Mouse (Mus musculus): ENCODE measurements at regions not wholly inside any gene's neighbourhood (a gene's known extent, or its start where the extent isn't known, plus 50 kb on each side); places are given as distances from the start of the nearest gene placed in this dataset.

DNA sequence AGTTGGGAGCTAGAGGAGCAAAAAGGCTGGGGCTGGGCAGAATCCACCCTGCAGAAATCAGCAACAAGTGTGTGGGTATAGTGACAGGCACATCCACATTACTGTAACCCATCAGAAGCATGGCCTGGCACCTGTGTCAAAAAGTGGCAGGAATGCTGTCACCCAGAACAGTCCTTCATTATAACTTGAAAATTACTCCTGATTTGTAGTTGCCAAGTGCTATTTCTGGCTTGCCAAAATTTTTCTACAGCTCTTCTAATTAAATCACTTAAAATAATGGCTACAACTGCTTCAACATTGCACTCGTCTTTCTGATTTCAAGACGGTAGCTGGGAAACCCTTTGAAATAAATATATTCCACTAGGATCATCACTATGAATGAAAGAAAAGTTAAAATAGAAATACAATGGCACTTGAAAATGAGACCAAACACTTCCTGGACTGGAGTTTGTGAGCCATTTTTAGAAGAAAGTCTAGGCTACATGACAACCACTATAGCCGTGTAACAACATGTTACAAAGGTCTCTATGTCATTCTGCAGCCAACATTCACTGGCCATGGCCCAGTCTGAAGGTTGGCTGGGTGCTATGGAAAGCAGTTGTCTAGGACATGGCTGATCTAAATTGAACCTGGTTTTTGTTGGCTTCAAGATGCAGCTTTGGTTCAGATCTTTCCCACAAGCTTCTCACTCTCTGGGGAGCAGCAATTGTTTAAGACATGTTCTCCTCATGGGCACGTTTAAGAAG, 190.6 kb upstream of the Tapt1 start:
- ATAC-seq (ENCODE audit: low FRiP score, low TSS enrichment): no peak
- H3K27me3 ChIP-seq (ENCODE audit: insufficient read depth, low read length): no peaks in the 10 kb centered on the region
- H3K36me3 ChIP-seq (ENCODE audit: insufficient read depth, low read length): no peaks in the 10 kb centered on the region
- no peaks in the 10 kb centered on the region for H3K9me3 ChIP-seq (ENCODE audit: low read length)
- no peak overlapping the region for H3K4me3 ChIP-seq (ENCODE audit: low read length)
- WGBS: 87% methylated on average over 4 of the region's 4 CpGs
- no peak overlapping the region for H3K4me2 ChIP-seq (replicated peaks; ENCODE audit: low read depth, low read length)
- no peak overlapping the region for H3K27ac ChIP-seq (ENCODE audit: low read length)
- H3K4me1 ChIP-seq (ENCODE audit: insufficient read depth, low read length): no peaks in the 10 kb centered on the region
- no peak overlapping the region for H3K9ac ChIP-seq (replicated peaks; ENCODE audit: low read length)

DNA sequence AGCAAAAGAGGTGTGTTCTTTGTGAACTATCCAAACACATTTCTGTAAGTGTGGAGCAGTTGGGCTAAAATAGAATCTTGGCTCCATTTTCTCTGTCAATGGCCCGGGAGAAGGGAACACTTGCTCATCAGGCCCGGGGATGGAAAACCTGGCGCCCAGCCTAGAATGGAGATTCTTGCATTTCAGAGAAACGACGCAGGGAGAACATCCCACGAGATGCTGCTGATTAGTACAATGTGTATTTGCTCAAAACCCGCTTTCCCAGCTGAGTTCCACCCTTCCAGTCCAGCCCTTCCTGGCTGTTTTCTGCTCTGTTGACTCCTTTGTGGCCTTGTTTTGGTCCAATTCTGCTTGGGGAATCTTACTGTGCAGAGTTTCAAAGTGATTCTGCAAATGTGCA, 188.0 kb upstream of the Tapt1 start:
- Histone ChIP-seq H3K27me3 (ENCODE audit: insufficient read depth, low read length) (no peaks in the 10 kb centered on the region), H3K4me3 (ENCODE audit: low read length) (no peak overlapping the region), H3K27ac (ENCODE audit: low read length) (no peak overlapping the region; the same call in 1 of the 2 replicates), H3K36me3 (ENCODE audit: insufficient read depth, low read length) (no peaks in the 10 kb centered on the region), H3K4me2 (replicated peaks; ENCODE audit: low read depth, low read length) (no peak overlapping the region), H3K9me3 (ENCODE audit: low read length) (no peaks in the 10 kb centered on the region), H3K4me1 (ENCODE audit: insufficient read depth, low read length) (no peaks in the 10 kb centered on the region), H3K9ac (replicated peaks; ENCODE audit: low read length) (no peak overlapping the region)
- ATAC-seq (ENCODE audit: low FRiP score, low TSS enrichment): no peak
- 54% methylated on average over 7 of the region's 7 CpGs for WGBS

DNA sequence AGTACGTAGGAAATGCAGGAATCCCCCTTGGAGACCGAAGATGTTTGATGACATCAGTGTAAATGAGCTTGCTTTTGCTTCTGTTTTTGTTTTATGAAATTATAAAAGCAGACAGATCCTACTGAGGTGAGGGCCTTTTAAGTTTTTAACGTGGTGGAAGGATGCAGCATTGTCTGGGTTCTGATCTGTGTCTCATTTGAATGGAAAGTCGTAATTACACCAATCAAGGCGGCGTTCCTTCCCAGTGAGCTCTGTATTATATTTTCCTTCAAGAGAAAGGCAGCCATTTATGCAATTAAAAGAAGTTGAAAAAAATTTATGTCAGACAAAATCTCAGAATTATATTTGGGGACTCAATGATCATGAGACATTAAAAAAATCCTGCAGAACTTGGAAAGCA, 176.9 kb upstream of the Tapt1 start:
- H3K27ac ChIP-seq (ENCODE audit: low read length): no peak overlapping the region
- 76% methylated on average over 6 of the region's 6 CpGs for whole genome bisulfite sequencing
- H3K9ac ChIP-seq (replicated peaks; ENCODE audit: low read length): no peak overlapping the region
- no peaks in the 10 kb centered on the region for H3K27me3 ChIP-seq (ENCODE audit: insufficient read depth, low read length)
- ATAC-seq (ENCODE audit: low FRiP score, low TSS enrichment): no peak
- no peaks in the 10 kb centered on the region for H3K4me1 ChIP-seq (ENCODE audit: insufficient read depth, low read length)
- H3K4me2 ChIP-seq (replicated peaks; ENCODE audit: low read depth, low read length): no peak overlapping the region
- no peaks in the 10 kb centered on the region for H3K36me3 ChIP-seq (ENCODE audit: insufficient read depth, low read length)
- no peaks in the 10 kb centered on the region for H3K9me3 ChIP-seq (ENCODE audit: low read length)
- no peak overlapping the region for H3K4me3 ChIP-seq (ENCODE audit: low read length)

DNA sequence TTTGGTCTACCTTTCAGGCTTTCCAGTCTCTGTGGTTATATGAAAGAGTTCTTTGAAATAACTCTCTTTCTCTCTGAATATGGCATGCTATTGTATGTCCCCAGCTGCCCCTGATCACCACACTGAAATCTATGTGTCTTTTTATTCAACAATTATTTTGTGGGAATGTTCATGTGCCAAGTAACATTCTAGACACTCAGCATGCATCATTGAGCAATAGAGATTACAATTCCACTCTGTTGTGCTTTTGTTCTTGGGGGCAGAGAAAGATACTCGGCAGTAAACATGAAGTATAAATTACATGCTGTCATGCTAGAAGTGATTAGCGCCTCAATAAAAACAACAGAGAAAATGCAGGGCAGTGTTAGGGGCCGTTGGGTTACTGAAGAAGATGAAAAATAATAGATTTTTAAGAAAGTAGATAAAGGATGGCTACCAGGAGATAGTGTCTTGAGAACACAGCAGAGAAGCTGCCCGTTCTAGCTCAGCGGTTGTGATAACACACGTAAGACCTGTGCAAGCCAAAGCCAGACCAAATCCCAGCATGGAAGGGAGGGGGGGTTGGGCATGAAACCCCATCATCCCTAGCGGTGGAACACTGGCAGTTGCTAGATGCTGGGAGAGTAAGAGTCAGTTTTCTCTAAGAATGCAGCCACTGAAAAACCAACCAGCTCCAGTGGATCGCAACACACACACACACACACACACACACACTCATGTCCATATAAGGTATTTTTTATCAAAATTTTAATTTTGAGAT, 174.3 kb upstream of the Tapt1 start:
- H3K36me3 ChIP-seq (ENCODE audit: insufficient read depth, low read length): no peaks in the 10 kb centered on the region
- H3K27me3 ChIP-seq (ENCODE audit: insufficient read depth, low read length): no peaks in the 10 kb centered on the region
- WGBS: 64% methylated on average over 8 of the region's 8 CpGs
- H3K4me2 ChIP-seq (replicated peaks; ENCODE audit: low read depth, low read length): no peak overlapping the region
- H3K27ac ChIP-seq (ENCODE audit: low read length): no peak overlapping the region
- no peaks in the 10 kb centered on the region for H3K9me3 ChIP-seq (ENCODE audit: low read length)
- no peaks in the 10 kb centered on the region for H3K4me1 ChIP-seq (ENCODE audit: insufficient read depth, low read length)
- H3K4me3 ChIP-seq (ENCODE audit: low read length): no peak overlapping the region
- H3K9ac ChIP-seq (replicated peaks; ENCODE audit: low read length): no peak overlapping the region
- ATAC-seq (ENCODE audit: low FRiP score, low TSS enrichment): no peak

DNA sequence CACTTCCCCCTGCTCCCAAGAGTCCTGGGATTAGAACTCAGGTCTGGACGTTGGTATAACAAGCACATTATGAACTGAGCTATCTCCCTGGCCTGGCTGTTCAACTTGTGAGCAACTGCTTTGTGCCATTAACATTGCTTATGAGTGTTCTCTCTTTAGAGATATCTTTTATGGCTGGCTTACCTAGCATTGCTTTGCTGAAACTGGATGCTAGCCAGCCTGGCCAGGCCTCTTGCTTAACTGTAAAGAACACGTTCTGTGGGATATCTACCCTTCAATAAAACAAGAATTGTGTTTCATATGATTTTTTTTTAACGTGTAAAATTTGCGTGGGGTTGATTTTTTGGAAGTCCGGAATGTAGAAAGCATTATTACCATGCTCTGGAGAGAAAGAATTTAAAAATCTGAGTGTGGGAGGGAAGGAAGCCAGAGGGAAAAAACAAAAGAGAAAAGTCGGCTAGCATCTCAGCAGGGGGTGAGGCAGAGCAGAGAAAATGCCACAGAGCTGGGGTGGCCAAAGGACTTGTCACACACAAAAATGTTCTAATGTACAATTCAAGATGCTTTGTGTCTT, 160.9 kb upstream of the Tapt1 start:
- no peak overlapping the region for H3K4me2 ChIP-seq (replicated peaks; ENCODE audit: low read depth, low read length)
- no peak overlapping the region for H3K4me3 ChIP-seq (ENCODE audit: low read length)
- no peak for ATAC-seq (ENCODE audit: low FRiP score, low TSS enrichment)
- WGBS: 54% methylated on average over 6 of the region's 6 CpGs
- H3K4me1 ChIP-seq (ENCODE audit: insufficient read depth, low read length): no peaks in the 10 kb centered on the region
- H3K27me3 ChIP-seq (ENCODE audit: insufficient read depth, low read length): no peaks in the 10 kb centered on the region
- H3K9ac ChIP-seq (replicated peaks; ENCODE audit: low read length): no peak overlapping the region
- H3K36me3 ChIP-seq (ENCODE audit: insufficient read depth, low read length): no peaks in the 10 kb centered on the region
- no peak overlapping the region for H3K27ac ChIP-seq (ENCODE audit: low read length)
- H3K9me3 ChIP-seq (ENCODE audit: low read length): no peaks in the 10 kb centered on the region

DNA sequence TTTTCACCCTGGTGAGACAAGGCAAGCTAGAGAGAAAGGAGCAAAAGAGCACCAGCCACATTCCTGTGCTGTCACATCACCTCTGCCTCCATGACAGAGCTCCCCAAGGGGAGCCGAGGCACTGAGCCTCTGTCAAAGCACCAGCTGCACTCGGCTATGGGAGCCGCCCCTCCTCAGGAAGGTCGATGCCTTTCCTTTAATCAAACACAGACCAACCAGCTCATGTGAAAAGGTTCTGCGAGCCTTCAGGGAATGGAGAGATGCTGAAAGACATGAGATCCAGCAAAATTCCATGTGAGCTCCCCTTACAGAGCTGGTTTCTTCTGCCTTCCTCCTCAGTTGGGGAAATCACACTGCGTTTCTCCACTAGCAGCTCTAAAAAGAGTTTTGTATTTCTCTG, 159.8 kb upstream of the Tapt1 start:
- Histone ChIP-seq H3K36me3 (ENCODE audit: insufficient read depth, low read length) (no peaks in the 10 kb centered on the region), H3K9ac (replicated peaks; ENCODE audit: low read length) (no peak overlapping the region), H3K4me2 (replicated peaks; ENCODE audit: low read depth, low read length) (no peak overlapping the region), H3K9me3 (ENCODE audit: low read length) (no peaks in the 10 kb centered on the region), H3K27ac (ENCODE audit: low read length) (no peak overlapping the region), H3K4me1 (ENCODE audit: insufficient read depth, low read length) (no peaks in the 10 kb centered on the region), H3K27me3 (ENCODE audit: insufficient read depth, low read length) (no peaks in the 10 kb centered on the region), H3K4me3 (ENCODE audit: low read length) (no peak overlapping the region)
- WGBS: 48% methylated on average over 6 of the region's 6 CpGs
- ATAC-seq (ENCODE audit: low FRiP score, low TSS enrichment): no peak

DNA sequence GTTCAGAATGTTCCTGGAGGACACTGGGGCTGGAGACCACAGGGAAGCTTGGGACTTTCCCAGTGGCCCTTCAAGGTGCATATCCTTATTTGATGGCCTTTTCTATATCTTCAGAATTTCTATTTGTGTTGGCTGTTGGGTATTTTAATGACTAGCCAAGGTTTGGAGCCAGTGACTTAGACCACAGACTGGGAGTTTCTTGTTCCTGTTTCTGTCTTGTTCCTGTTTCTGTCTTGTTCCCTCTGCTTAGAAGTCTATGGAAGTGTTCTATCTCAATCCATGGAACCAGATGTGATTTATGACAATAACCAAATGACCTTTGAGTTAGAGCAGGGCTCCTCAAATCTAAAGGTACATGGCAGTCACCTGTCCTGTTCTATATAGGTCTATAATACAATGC, 156.6 kb upstream of the Tapt1 start:
- H3K27me3 ChIP-seq (ENCODE audit: insufficient read depth, low read length): no peaks in the 10 kb centered on the region
- H3K9me3 ChIP-seq (ENCODE audit: low read length): no peaks in the 10 kb centered on the region
- H3K9ac ChIP-seq (replicated peaks; ENCODE audit: low read length): no peak overlapping the region
- no peaks in the 10 kb centered on the region for H3K4me1 ChIP-seq (ENCODE audit: insufficient read depth, low read length)
- no peak overlapping the region for H3K4me3 ChIP-seq (ENCODE audit: low read length)
- ATAC-seq (ENCODE audit: low FRiP score, low TSS enrichment): no peak
- no peak overlapping the region for H3K27ac ChIP-seq (ENCODE audit: low read length)
- no peak overlapping the region for H3K4me2 ChIP-seq (replicated peaks; ENCODE audit: low read depth, low read length)
- no peaks in the 10 kb centered on the region for H3K36me3 ChIP-seq (ENCODE audit: insufficient read depth, low read length)

DNA sequence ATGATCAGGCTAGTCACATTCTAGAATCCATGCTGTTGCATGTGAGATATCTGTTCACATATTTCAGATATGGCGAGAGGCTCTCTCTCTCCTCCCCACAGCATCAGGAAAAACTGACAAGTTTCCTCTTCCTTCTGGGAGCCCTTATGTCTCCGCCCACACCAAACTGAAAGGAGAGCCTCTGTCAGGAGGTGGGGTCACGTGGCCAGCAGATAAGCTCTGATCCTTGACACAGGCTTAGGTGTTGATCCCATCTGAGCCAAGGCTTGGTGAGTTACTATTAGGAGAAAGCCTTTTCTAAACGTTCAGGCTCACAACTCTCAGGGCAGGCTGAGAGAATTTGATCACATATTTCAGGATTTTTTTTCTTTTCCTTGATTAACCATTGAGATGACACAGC, 143.6 kb upstream of the Tapt1 start:
- Histone ChIP-seq H3K9ac (replicated peaks; ENCODE audit: low read length) (no peak overlapping the region), H3K4me1 (ENCODE audit: insufficient read depth, low read length) (no peaks in the 10 kb centered on the region), H3K4me2 (replicated peaks; ENCODE audit: low read depth, low read length) (no peak overlapping the region), H3K36me3 (ENCODE audit: insufficient read depth, low read length) (no peaks in the 10 kb centered on the region), H3K9me3 (ENCODE audit: low read length) (no peaks in the 10 kb centered on the region), H3K27ac (ENCODE audit: low read length) (no peak overlapping the region), H3K27me3 (ENCODE audit: insufficient read depth, low read length) (no peaks in the 10 kb centered on the region), H3K4me3 (ENCODE audit: low read length) (no peak overlapping the region)
- ATAC-seq (ENCODE audit: low FRiP score, low TSS enrichment): no peak
- WGBS: 27% methylated on average over 4 of the region's 4 CpGs

DNA sequence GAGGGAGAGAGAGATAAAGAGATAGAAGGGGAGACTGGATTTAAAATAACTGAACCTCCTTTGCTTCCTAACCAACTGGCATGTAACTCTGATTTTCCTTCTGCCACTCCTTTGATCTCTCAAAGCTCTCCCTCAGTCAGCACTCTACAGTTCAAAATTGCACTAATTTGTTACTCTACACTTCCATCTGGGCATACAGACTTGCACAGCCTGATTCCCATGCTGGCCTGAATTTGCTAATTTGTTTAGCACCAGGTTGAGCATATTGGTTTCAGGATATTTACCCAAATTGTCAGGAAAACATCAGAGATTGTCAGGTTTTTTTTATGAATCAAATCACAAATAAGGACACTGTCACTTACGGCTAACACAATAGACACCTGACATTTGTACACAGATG, 125.9 kb upstream of the Tapt1 start:
- Histone ChIP-seq H3K27me3 (ENCODE audit: insufficient read depth, low read length) (no peaks in the 10 kb centered on the region), H3K9me3 (ENCODE audit: low read length) (no peaks in the 10 kb centered on the region), H3K4me2 (replicated peaks; ENCODE audit: low read depth, low read length) (no peak overlapping the region), H3K9ac (replicated peaks; ENCODE audit: low read length) (no peak overlapping the region), H3K27ac (ENCODE audit: low read length) (no peak overlapping the region), H3K36me3 (ENCODE audit: insufficient read depth, low read length) (no peaks in the 10 kb centered on the region), H3K4me1 (ENCODE audit: insufficient read depth, low read length) (no peaks in the 10 kb centered on the region), H3K4me3 (ENCODE audit: low read length) (no peak overlapping the region)
- ATAC-seq (ENCODE audit: low FRiP score, low TSS enrichment): no peak
- 88% methylated on average over 1 of the region's 1 CpGs for WGBS

DNA sequence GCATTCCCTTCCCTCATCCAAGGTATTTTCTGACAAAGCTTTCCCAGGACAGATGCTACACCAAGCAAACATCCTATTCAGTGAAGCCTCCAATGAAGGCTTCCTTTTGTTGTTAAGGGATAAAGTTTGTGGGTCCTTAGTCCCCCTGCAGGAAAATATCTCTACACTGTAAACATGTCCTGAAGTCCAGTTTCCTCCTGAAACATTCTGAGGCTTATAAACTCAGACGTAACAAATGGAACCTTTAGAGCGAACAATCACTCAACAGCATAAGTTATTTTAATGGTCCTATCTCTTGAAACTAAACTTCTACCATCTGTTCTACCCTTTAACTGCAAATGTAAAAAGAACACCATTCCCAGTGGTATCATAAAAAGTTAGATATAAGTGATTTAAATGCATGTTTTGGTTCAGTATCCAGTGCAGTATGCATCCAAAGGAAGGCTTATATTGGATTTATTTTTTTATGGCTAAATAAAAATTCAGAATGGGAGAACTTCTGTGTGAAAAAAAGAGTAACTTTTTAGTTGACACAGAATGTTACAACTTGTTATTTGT, 115.1 kb upstream of the Tapt1 start:
- H3K4me1 ChIP-seq (ENCODE audit: insufficient read depth, low read length): peaks cover 3% of the 10 kb centered on the region; the same call in 1 of the 2 replicates
- no peak overlapping the region for H3K4me3 ChIP-seq (ENCODE audit: low read length)
- peak overlapping the region; percentile 77 for H3K27ac ChIP-seq (ENCODE audit: low read length)
- H3K36me3 ChIP-seq (ENCODE audit: insufficient read depth, low read length): no peaks in the 10 kb centered on the region
- H3K27me3 ChIP-seq (ENCODE audit: insufficient read depth, low read length): no peaks in the 10 kb centered on the region
- ATAC-seq (ENCODE audit: low FRiP score, low TSS enrichment): peak; percentile 59; the same call in 1 of the 2 replicates
- WGBS: 68% methylated on average over 2 of the region's 2 CpGs
- no peaks in the 10 kb centered on the region for H3K9me3 ChIP-seq (ENCODE audit: low read length)
- H3K9ac ChIP-seq (replicated peaks; ENCODE audit: low read length): no peak overlapping the region
- no peak overlapping the region for H3K4me2 ChIP-seq (replicated peaks; ENCODE audit: low read depth, low read length)

All from kidney, embryonic 16.5 days (tissue).